Mouse (Mus musculus): ENCODE results near the gene Gtf3a.

Gtf3a gene

DNA sequence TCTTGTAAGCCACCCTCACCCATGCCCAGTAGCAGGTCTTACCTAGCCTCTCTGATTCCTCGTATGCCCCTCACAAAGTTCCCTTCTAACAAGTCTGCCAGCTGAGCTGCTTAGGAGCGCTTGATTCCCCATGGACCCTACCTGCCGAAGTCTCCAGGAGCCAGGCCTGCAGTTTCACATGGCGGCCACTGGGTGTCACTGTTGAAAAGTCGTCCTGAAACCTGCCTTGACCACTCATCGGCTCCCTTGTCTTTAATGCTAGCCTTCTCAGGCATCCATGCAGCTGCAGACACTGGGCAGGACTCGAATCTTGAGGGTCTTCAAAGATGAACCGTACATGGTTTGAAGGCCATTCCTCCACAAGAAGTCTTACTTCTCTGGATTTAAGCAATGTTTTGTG is 34.8 kb downstream of the Gtf3a start:
- peak; percentile 56 for DNase-seq (ENCODE audit: low spot score)

DNA sequence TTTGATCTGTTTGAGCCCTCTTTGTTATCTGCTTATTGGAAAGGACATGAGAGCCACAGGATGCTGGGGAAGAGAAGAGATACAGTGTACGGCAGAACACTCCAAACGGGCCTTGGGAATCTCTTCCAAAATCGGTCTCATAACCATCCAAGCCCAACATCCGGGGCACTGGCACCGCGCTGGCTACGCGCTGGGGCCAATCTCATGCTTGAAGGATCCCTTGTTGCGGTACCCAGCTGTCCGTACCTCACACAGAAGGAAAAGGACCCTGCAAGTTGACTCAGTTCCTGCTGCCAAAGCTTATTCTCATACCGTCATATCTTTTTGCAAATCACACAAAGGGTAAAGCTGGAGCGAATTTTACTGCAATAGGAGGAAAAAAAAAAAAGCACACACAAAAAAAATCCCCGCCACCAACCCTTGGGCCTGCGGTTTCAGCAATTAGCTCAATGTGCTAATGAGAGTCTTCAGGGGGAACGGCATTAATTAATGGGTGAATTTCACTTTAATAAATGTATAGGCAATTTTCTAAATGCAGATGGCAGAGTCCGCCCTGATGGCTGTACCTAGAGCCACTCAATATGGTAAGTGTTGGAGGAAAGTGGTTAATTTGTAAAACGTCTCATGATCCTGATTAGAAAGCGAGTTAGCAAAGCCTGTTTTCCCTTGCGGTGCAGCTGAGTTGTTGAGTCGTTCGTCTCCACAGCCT is 37.4 kb downstream of the Gtf3a start:
- no peak for DNase-seq (ENCODE audit: low spot score)

DNA sequence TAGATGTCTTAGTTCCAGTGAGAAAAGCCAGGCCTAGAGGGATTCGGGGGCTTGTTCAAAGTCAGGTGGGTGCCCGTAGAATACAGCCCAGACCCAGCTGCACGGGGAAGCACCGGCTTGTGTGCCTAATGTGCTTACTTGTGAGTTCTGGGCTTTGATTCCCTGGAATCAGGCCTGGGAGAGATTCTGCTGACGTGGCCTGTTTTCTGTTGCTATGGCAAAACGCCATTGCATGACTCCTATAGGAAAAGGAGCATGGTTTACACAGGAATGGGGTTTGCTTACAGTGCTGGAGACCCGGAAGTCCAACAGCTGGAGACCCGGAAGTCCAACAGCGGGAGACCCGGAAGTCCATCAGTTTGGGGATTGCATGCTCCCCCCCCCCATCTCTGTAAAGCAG is 39.1 kb downstream of the Gtf3a start:
- DNase-seq (ENCODE audit: low spot score): no peak

DNA sequence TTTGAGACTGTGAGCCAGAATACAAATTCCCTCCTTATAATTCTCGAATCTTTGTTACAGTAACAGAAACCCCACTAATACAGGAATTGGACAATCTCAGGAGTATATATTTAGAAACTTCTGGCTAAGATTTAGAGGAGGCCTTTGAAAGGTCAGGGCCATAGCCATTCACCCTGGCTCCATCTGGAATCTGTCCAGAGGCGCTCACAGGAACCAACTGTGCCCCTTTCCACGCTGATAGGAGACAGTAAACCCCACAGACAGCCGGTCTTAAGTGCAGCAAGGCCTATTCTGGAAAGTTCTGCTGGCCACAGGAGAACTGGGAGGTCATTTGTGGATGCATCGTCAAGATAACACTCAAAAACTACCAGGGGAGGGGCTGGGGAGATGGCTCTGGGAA is 40.6 kb downstream of the Gtf3a start:
- no peak for DNase-seq (ENCODE audit: low spot score)

DNA sequence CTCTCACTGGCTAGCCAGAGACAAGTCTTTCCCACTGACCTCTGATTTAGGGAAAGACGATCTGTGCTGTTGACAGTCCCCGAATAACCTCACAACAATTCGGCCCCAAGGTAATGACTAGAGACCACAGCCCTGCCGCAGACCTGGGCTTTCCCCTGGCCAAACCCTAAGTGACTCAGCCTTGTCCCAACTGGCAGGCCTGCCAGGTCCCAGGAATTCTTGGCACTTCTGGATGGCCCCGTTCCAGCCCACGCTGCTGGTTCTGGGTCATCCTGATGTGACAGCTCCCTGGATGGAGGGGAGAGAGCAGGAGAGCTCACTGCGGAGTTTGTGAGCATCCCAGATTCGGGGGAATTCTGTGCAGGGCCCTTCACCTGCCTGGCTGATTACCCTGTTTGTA is 45.1 kb downstream of the Gtf3a start:
- DNase-seq (ENCODE audit: low spot score): no peak

DNA sequence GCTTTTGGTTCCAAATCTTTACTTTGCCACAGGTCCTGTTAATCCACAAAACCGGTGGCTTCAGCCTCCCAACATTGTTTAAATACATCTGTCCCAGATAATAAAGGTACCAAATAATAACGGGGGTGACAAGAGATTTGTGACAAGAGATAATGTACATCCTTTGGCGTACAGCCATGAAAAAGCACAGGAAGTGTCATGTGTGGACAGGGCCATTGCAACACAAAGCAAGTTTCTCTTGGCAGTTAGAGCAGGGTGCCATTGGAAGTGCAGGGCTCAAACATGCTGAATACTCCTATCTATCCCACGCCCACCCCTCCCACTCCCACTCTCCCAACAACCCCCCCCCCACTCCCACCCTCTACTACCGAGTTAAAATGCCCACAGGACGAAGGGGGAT is 46.5 kb downstream of the Gtf3a start:
- no peak for DNase-seq (ENCODE audit: low spot score)

DNA sequence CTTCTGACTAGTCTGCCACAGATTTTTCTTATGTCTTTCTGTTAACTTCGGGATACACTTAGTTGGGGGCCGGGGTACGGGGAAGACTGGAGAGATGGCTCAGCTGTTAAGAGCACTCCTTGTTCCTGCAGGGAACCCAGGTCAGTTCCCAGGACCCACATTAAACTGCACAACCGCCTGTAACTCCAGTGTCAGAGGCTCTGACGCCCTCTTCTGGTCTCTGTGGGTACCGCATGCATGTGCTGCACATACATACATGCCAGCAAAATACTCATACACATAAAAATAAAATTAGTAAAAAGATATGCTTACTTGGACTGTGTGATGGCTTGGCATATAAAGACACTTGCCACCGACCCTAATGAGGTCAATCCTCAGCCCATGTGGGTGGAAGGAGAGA is 48.4 kb downstream of the Gtf3a start:
- no peak for DNase-seq (ENCODE audit: low spot score)

DNA sequence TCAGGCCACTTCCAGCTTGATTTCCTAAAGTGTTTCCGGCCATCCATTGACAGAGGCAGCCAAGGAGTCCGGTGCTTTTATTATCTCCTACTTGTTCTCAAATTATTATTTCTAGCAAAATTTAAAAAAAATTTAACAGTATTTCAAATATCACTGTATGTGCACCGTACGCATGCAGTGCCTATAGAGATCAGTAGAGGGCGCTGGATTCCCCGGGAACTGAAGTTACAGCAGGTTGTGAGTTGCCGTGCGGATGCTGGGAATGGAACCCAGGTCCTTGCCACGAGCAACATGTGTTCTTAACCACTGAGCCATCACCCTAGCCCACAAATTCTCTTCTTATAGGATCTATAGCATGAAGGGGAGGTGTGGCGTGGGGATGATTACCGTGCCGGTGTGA is 50.3 kb downstream of the Gtf3a start:
- DNase-seq (ENCODE audit: low spot score): no peak

DNA sequence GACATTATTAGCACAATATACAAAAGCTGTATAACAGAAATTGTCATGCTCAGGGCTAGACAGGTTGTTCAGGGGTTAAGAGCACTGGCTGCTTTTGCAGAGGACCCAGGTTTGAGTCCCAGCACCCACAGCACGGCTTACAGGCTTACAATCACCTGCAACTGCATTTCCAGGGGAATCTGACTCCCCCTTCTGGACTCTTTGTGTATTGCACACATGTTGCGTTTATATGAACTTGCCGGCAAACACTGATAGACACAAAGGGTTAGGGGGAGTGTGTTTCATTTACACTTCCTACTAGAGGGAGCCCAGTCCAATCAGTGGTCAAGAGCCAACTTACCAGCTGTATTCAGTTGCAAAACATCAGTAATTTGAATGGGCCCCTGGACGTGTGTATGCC is 52.9 kb downstream of the Gtf3a start:
- no peak for DNase-seq (ENCODE audit: low spot score)

DNA sequence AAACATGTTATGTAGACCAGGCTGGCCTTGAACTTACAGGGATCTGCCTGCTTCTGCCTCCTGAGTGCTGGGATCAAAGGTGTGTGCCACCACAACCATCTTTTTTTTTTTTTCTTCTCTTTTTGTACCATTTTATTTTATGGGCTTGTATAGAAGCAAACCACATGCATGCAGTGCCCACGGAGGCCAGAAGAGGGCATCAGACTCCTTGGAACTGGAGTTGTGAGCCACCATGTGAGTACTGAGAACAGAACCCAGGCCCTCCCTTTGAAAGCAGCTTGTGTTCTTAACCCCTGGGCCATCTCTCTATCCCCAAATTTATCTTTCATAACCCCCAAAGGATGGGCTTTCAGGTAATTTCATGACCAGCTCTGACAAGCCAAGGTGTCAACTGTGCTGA is 54.8 kb downstream of the Gtf3a start:
- no peak for DNase-seq (ENCODE audit: low spot score)
